Mouse (Mus musculus) liver (tissue): Measurements from ENCODE around the gene Itgav.

ENCODE experiments used
- DNase-seq: peaks from one replicate; pipeline ENCODE4 v3.0.0-alpha.2; 2020; ENCODE audit warnings: mixed read lengths

Gene Itgav

GRCm38 (mm10) chr2:83753008-83753407, 28.8 kb downstream of the Itgav start:
- DNase-seq: no peak

DNA sequence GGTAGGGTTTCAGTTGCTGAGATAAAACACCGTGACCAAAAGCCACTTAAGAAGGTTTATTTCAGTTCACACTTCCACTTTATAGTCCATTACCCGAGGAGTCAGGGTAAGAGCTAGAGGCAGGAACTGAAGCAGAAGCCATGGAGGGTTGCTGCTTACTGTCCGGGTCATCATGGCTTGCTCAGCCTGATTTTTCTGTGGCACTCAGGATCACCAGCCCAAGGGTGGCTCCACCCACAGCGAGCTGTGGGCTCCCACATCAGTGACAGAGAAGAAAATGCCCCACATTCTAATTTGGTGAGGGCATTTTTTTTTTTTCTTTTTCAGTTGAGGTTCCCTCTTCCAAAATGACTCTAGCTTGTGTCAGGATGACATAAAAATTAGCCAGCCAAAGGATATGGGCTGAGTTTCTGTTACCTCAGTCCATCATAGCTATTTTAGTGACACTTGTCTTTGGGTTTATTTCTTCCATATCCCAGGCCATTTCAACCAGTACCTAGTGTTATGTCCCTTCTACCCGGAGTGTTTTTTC, 30.2 kb downstream of the Itgav start:
- DNase-seq: no peak

DNA sequence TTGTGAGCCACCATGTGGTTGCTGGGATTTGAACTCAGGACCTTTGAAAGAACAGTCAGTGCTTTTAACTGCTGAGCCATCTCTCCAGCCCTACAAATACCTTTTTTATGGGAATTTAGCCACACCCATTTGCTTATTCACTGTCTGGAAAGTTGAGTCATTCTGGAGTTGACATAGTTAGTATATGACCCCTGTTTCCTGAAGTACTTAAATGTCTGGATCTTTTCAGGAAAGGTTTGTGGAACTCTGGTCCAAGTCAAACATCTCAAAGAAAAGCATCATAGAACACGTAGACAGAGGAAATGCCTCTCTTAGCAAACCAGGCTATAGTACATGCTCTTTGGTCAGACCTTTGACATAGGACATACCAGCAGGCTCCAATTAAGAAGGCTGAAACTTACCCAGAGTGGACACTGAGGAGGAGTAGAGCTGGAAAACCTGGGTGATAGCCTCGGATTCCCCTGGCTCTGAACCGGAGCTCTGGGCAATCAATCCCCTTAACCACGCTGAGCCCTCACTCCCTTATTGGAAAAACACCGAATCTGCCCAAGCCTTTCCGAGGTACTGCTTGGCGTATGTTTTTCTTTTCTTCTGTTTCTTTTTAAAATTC, 34.5 kb downstream of the Itgav start:
- DNase-seq: no peak

GRCm38 (mm10) chr2:83759216-83759648, 35.0 kb downstream of the Itgav start:
- DNase-seq: no peak

GRCm38 (mm10) chr2:83759667-83760066, 35.5 kb downstream of the Itgav start:
- DNase-seq: no peak

DNA sequence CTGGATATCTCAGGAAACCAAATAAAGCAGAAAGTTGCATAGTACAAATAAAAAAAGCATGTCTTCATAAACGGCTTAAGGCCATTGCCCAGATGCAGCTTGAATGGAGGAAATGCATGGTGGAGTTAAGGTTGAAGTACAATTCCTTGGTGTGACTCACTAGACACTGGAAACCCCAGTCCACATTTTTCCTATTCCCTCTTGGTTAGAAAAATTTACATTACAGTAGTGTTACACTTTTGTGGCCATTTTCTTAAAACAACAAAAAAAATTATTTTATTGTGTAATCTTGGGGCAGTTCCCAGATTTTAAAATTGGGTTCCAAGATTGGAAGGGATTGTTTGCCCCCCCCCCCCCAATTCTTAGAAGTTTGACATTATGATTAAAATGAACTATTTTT, 35.9 kb downstream of the Itgav start:
- DNase-seq: no peak

DNA sequence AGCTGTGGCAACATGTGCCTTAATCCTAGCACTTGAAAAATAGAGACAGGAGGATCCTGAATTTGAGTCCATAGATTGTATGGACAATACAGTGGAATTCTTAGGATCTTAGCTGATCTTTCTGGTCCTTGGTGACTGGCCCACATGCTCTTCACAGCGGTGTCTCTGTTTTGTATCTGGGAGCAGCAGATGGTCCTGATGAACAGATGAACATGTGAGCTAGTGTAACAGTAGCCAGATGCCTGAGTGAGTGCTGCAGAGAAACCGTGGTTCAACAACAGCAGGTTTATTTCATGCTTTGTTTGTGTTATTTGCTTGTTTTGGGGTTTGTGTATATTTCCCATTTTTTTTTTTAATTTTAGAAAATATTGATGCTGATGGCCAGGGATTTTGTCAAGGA, 37.3 kb downstream of the Itgav start:
- DNase-seq: no peak

DNA sequence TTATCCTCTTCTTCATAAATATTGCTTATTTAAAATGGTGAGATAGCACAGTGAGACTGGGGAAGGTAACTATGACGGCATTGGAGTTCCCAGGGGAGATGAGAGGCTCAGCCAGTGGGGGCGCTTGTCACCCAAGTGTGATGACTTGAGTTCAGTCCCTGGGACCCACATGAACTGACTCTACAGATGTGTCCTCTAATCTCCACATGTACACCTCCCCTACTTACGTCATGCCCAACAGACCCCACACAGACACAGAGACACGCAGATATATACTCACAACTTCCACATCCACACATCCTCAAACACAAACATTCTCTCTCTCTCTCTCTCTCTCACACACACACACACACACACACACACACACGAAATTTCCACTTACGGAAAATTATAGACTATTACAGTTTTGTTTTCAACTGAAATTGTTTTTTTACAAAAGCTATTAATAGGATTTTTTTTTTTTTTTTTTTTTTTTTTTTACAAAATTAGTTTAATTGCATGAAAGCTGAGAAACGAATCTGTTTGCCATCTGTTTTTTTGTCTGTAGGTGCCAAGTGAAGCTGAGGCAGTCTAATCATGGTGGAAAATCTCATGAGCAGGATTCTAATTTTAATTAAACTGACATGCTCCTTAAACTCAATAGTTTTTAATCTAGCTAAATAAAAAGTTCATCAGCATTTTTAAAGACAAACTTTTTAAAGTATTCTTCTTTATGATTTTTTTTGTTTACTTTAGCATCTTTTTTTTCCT, 38.1 kb downstream of the Itgav start:
- no peak for DNase-seq

DNA sequence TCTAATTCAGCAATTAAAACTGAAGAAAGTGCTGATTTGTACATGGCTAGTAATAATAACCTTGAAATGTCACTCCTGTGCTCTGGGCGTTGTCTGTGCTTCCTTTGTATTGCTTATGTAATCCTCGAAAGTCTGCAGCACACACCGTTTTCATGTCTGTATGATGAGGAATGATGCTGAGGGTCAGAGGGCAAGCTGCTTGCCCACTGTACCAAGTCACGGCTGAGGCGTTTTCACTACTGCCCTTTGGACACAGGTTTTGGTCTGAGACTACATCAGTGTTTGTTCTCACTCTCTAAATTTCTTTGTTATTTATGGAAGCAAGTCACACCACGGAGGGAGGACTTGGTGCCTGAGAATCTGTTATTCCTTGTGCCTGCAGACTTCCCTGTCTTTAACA, 41.9 kb downstream of the Itgav start:
- no peak for DNase-seq

- no peak for DNase-seq
Observed at GRCm38 (mm10) chr2:83766878-83767277, 42.7 kb downstream of the Itgav start.

DNA sequence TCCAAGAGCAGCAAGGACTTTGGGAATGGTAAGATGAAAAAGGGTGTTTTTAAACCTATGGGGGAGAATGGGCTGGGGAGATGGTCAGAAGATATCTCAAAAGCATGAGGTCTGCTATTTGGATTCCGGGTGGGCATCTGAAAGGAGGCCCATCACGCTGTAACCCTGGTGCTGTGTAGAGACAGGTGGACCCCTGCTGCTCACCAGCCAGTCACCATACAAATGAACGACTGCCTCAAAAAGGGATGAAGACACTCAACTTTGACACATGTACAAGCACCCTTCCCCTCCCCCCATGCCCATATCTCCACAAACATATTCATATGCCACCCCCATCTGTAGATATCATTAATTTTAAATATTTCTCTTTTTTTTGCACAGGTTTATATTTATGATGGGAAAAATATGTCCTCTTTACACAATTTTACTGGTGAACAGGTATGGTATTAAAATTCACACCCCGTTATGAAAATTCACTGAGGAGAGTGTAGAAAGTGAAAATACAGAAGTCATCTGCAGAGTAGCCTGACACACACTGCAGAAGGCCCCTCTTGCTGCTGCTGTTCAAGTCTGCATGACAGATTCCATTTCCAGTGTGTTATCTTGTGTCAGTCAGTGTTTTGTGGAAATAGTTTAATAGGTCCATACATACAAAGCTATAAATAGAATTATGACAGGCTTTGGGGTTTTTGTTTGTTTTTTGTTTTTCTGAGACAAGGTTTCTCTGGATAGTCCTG, 44.3 kb downstream of the Itgav start:
- no peak for DNase-seq

DNA sequence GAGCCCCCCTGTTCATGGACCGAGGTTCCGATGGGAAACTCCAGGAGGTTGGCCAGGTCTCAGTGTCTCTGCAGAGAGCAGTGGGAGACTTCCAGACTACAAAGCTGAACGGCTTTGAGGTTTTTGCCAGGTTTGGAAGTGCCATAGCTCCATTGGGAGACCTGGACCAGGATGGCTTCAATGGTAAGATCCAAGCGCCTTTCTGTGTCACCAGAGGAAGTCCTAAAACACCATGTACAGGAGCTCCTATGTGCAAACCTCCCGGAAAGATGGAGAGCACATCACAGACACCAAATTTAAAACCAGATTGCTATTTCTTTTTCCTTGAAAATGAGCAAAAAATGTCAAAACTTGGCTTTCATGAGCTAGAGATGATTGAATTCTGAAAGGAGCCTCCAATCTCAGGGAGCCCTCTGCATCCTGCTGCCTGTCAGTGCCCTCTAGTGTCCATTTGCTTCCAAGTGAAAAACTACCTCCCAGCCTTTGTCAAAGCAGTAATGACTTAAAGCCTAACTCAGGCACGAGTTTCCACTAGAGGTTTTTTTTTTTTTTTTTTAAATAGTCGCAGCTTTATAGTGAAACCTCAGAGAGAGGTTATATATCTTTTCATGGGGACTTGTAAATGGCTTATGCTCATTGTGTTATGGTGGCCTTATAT, 47.1 kb downstream of the Itgav start:
- peak; percentile 20 for DNase-seq

DNA sequence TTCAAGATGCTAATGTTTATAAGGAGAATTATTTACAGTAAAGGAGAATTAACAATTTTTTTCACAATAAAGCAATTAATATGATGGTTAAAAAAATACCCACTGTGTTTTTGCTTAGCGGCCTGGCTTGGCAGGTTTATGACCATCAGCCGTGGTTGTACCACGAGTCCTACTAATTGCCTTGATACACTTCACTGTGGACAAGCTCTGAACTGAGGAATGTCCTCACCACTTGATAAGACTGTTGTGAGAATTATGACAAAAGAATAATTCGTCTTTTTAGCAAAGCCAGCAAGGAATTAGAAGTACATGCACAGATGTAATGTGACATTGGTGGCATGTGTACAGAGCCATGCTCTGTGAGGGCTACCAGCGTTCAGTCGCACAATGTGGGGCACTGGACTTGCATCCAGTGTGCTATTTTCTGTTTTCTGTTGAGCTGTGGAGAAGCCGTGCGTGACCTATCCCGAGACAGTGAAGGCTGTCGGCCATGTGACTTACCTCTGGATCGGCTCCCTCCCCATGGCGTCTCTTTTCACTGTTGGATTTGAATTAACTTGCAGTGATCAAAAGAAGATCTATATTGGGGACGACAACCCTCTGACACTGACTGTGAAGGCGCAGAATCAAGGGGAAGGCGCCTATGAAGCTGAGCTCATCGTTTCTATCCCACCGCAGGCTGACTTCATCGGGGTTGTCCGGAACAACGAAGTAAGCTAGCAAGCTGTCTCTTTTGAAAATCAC, 67.3 kb downstream of the Itgav start:
- no peak for DNase-seq

DNA sequence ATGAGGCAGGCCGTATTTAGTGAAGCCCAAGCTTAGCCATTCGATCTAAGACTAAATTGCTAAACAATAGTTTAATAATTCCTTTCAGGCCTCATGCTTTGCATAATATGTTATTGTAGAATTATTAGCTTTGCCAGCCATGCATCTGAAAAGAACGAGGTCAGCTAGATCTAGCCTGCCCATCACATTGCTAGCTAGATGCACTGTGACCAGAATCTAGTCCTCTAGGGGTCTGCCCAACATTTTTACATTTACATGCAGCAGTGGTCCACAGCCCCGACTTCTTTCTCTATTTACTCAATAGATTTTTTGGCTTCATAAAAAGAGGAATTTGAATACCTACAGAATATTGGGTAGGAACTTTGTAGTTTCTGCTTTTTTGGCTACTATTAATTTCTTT, 67.9 kb downstream of the Itgav start:
- DNase-seq: no peak

DNA sequence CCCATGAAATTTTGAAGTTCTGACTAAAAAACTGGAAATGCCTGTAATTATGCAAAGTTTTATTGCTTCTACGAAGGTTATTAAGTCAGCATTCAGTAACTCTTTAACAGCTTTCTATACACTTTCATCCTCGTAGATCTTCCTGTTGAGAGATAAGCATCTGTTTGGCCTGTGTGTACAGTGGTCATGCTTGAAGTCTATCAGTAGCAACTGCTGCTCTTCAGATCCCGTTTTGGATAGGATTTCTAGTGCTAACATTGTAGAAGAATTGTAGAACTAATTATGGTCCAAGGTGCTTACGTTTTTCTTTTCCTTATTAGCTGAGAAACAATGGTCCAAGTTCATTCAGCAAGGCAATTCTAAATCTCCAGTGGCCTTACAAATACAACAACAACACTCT, 71.6 kb downstream of the Itgav start:
- DNase-seq: no peak

DNA sequence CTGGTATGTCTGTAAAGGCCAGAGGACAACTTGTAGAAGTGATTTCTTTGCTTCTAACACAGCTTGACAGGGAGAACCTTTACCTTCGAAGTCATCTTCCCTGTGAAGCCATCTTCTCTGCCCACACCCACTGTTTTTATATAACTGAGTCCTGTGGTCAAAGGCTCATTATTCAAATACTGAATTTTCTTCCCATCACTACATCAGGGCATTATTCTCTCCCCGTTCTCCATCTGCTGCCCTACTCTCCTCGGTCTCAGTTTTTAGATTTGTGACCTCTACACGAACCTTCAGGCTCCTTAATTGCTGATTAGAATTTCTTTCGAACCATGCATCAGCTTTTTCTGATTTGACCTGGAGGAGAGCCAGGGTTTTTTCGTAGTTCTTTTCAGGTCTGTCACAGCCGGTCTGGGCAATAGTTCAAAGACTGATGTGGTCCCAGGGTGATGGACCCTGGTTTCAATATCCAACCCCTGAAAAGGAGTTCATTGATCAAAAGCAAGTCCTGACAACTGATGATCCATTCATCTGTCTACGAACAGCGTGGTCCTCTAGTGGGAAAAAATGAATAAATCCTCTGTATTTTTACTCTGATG, 73.8 kb downstream of the Itgav start:
- no peak for DNase-seq

DNA sequence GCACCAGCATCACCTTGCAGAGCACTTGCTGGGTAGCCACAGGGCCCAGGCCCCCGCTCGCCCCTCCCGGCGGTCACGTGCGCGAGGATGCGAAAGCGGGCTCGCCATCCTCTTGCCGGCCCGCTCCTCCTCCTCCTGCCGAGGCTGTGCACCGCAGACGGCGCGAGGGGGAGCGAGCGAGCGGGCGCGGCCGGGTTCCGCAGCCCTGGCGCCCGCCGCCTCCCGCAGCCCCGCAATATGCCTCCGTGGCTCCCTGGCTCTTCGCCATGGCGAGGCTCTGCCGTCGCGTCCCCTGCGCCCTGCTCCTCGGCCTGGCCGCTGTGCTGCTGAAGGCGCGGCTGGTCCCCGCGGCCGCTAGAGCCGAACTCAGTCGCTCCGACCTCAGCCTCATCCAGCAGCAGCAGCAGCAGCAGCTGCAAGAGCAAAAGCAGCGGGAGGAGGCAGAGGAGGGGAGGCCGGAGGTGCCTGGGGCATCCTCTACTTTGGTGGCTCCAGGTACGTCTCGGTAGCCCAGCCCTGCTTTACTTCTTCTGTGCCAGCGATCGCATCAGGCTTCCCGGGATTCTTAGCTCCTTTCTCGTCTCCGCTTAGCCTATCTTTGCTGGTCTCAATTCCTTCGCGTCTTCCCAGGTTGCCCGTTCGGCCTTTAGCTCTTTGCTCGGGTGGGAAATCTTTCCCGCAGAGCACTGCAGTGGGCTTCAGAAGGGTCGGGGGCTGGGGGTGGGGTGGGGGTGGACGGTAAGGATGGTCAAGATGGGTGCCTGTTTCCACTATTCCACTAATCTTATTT, 88.5 kb downstream of the Itgav start, which contains the start of gene Fam171b:
Fam171b (plus strand) TSS at position 154 of the 790 bp plus-strand sequence.
- DNase-seq: peak; percentile 46

- no peak for DNase-seq
Observed at GRCm38 (mm10) chr2:83813273-83813892, 89.2 kb downstream of the Itgav start.

GRCm38 (mm10) chr2:83814009-83814408, 89.8 kb downstream of the Itgav start:
- DNase-seq: no peak

DNA sequence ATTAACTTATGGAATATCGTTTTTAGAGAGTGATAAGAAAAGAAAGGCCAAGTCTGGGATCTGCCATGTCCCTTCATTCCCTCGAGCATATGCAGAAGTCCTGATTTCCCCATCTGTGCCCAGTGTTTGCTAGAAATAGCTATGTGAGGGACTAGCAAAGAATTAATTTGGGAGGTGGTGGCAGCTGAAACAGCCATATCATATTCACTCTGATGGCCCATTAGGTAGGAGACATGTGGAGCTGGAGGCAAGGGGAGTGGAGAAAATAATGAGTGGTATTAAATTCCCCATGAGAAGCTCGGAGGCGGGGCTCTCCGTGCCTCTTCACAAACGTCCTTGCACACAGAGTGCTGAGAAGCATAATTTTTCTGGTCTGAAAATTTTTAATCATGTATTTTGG, 92.0 kb downstream of the Itgav start:
- no peak for DNase-seq

DNA sequence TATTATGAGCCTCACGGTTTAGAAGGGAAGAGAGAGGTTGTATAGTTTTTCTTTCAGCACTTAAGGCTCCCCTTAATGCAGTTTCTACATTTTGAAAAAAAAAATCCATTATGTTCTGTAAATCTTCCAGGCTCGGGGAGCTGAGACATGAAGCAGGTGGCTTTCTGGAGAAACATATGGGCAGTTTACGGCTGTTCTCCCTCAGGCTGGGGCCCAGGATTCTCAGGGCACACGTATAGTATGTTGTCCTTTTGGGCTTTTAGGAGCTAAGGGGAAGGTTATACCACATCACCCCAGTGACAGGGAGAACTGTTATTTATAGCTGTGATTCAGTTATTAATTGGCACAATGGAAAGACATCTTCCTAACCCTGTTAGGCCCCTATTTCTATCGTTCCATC, 101.0 kb downstream of the Itgav start:
- no peak for DNase-seq
